Mouse (Mus musculus): ENCODE measurements at regions not wholly inside any gene's neighbourhood (a gene's known extent, or its start where the extent isn't known, plus 50 kb on each side); places are given as distances from the start of the nearest gene placed in this dataset.
A peak's percentile ranks its signal among the peaks of the same experiment; 100 is the strongest.

GRCm38 (mm10) chr1:91611281-91611680 is 70.9 kb downstream of the Asb1 start:
- Histone ChIP-seq H3K9ac (no peak overlapping the region), H3K36me3 (no peaks in the 10 kb centered on the region), H3K4me3 (no peak overlapping the region), H3K9me3 (no peaks in the 10 kb centered on the region), H3K27me3 (replicated peaks) (no peaks in the 10 kb centered on the region; the same call in none of the 2 replicates), H3K4me2 (peak overlapping the region; percentile 28; the same call in 1 of the 2 replicates), H3K27ac (replicated peaks) (no peak overlapping the region), H3K4me1 (peaks cover 13% of the 10 kb centered on the region; the same call in 1 of the 2 replicates)
- no peak for ATAC-seq (ENCODE audit: extremely low read depth, insufficient number of reproducible peaks, low FRiP score, low TSS enrichment)
- WGBS = 41% methylated on average over 13 of the region's 13 CpGs

- Histone ChIP-seq H3K9me3 (no peaks in the 10 kb centered on the region), H3K4me1 (peaks cover 13% of the 10 kb centered on the region; the same call in 1 of the 2 replicates), H3K4me3 (no peak overlapping the region), H3K27ac (replicated peaks) (no peak overlapping the region), H3K9ac (no peak overlapping the region), H3K36me3 (no peaks in the 10 kb centered on the region), H3K27me3 (replicated peaks) (no peaks in the 10 kb centered on the region; the same call in none of the 2 replicates), H3K4me2 (peak overlapping the region; percentile 28; the same call in 1 of the 2 replicates)
- 45% methylated on average over 16 of the region's 16 CpGs for WGBS
- no peak for ATAC-seq (ENCODE audit: extremely low read depth, insufficient number of reproducible peaks, low FRiP score, low TSS enrichment)
These were observed 71.3 kb downstream of the Asb1 start for GRCm38 (mm10) chr1:91611694-91612093.

GRCm38 (mm10) chr1:91612912-91613311 is 72.6 kb downstream of the Asb1 start:
- Histone ChIP-seq H3K9ac (no peak overlapping the region), H3K36me3 (no peaks in the 10 kb centered on the region), H3K4me1 (peaks cover 13% of the 10 kb centered on the region; the same call in 1 of the 2 replicates), H3K27ac (replicated peaks) (no peak overlapping the region), H3K4me2 (no peak overlapping the region), H3K9me3 (no peaks in the 10 kb centered on the region), H3K4me3 (no peak overlapping the region), H3K27me3 (replicated peaks) (no peaks in the 10 kb centered on the region; the same call in none of the 2 replicates)
- ATAC-seq (ENCODE audit: extremely low read depth, insufficient number of reproducible peaks, low FRiP score, low TSS enrichment) = no peak
- WGBS = 61% methylated on average over 3 of the region's 3 CpGs

- no peak for ATAC-seq (ENCODE audit: extremely low read depth, insufficient number of reproducible peaks, low FRiP score, low TSS enrichment)
- Histone ChIP-seq H3K4me2 (no peak overlapping the region), H3K27me3 (replicated peaks) (no peaks in the 10 kb centered on the region; the same call in 1 of the 2 replicates), H3K27ac (replicated peaks) (no peak overlapping the region), H3K9ac (no peak overlapping the region; the same call in 1 of the 2 replicates), H3K4me1 (peaks cover 13% of the 10 kb centered on the region; the same call in 1 of the 2 replicates), H3K4me3 (no peak overlapping the region), H3K36me3 (no peaks in the 10 kb centered on the region), H3K9me3 (no peaks in the 10 kb centered on the region)
- WGBS = 63% methylated on average over 5 of the region's 5 CpGs
These were observed 75.1 kb downstream of the Asb1 start for GRCm38 (mm10) chr1:91615396-91615795.

GRCm38 (mm10) chr1:91618527-91619135 is 78.3 kb downstream of the Asb1 start:
- Histone ChIP-seq H3K9me3 (no peaks in the 10 kb centered on the region), H3K9ac (no peak overlapping the region), H3K4me3 (no peak overlapping the region), H3K27me3 (replicated peaks) (no peaks in the 10 kb centered on the region), H3K4me2 (no peak overlapping the region), H3K4me1 (0 out of 2 replicates have a peak, but pooled peaks cover 7% of the 10 kb centered on the region), H3K27ac (replicated peaks) (no peak overlapping the region), H3K36me3 (no peaks in the 10 kb centered on the region)
- WGBS = 81% methylated on average over 14 of the region's 14 CpGs
- ATAC-seq (ENCODE audit: extremely low read depth, insufficient number of reproducible peaks, low FRiP score, low TSS enrichment) = no peak

GRCm38 (mm10) chr1:91621141-91621540 is 80.8 kb downstream of the Asb1 start:
- no peak overlapping the region for H3K4me3 ChIP-seq

GRCm38 (mm10) chr1:91622874-91623273 is 82.5 kb downstream of the Asb1 start:
- no peak for ATAC-seq (ENCODE audit: extremely low read depth, insufficient number of reproducible peaks, low FRiP score, low TSS enrichment)
- H3K4me3 ChIP-seq = no peak overlapping the region
- no peak overlapping the region for H3K27ac ChIP-seq (replicated peaks)
- no peaks in the 10 kb centered on the region for H3K9me3 ChIP-seq
- no peak overlapping the region for H3K9ac ChIP-seq
- H3K4me2 ChIP-seq = no peak overlapping the region
- 77% methylated on average over 5 of the region's 5 CpGs for WGBS
- H3K4me1 ChIP-seq = no peaks in the 10 kb centered on the region
- H3K27me3 ChIP-seq (replicated peaks) = peaks cover 4% of the 10 kb centered on the region; the same call in 1 of the 2 replicates
- H3K36me3 ChIP-seq = no peaks in the 10 kb centered on the region

More at GRCm38 (mm10) chr1:91621141-91621540, 80.8 kb downstream of the Asb1 start:
- 73% methylated on average over 5 of the region's 5 CpGs for WGBS
- H3K4me1 ChIP-seq = no peaks in the 10 kb centered on the region
- peaks cover 4% of the 10 kb centered on the region; the same call in 1 of the 2 replicates for H3K27me3 ChIP-seq (replicated peaks)
- H3K9ac ChIP-seq = no peak overlapping the region
- no peaks in the 10 kb centered on the region for H3K9me3 ChIP-seq
- no peak for ATAC-seq (ENCODE audit: extremely low read depth, insufficient number of reproducible peaks, low FRiP score, low TSS enrichment)
- no peak overlapping the region for H3K27ac ChIP-seq (replicated peaks)
- no peak overlapping the region for H3K4me2 ChIP-seq
- no peaks in the 10 kb centered on the region for H3K36me3 ChIP-seq

GRCm38 (mm10) chr1:91624028-91624427 is 83.7 kb downstream of the Asb1 start:
- Histone ChIP-seq H3K4me3 (no peak overlapping the region), H3K36me3 (no peaks in the 10 kb centered on the region), H3K9me3 (no peaks in the 10 kb centered on the region), H3K27me3 (replicated peaks) (peaks cover 4% of the 10 kb centered on the region; the same call in 1 of the 2 replicates), H3K4me2 (no peak overlapping the region), H3K4me1 (no peaks in the 10 kb centered on the region), H3K9ac (no peak overlapping the region), H3K27ac (replicated peaks) (no peak overlapping the region)
- WGBS = 55% methylated on average over 8 of the region's 8 CpGs
- ATAC-seq (ENCODE audit: extremely low read depth, insufficient number of reproducible peaks, low FRiP score, low TSS enrichment) = no peak

- no peak for ATAC-seq (ENCODE audit: extremely low read depth, insufficient number of reproducible peaks, low FRiP score, low TSS enrichment)
- H3K36me3 ChIP-seq = no peaks in the 10 kb centered on the region
- H3K9ac ChIP-seq = no peak overlapping the region
- WGBS = 72% methylated on average over 11 of the region's 11 CpGs
- H3K4me2 ChIP-seq = no peak overlapping the region
- H3K27ac ChIP-seq (replicated peaks) = no peak overlapping the region
- no peak overlapping the region for H3K4me3 ChIP-seq
- H3K9me3 ChIP-seq = no peaks in the 10 kb centered on the region
- H3K27me3 ChIP-seq (replicated peaks) = peaks cover 4% of the 10 kb centered on the region; the same call in 1 of the 2 replicates
- H3K4me1 ChIP-seq = no peaks in the 10 kb centered on the region
These were observed 84.4 kb downstream of the Asb1 start for GRCm38 (mm10) chr1:91624531-91625300.

GRCm38 (mm10) chr1:91626090-91626489 is 85.7 kb downstream of the Asb1 start:
- no peak overlapping the region for H3K4me2 ChIP-seq
- ATAC-seq (ENCODE audit: extremely low read depth, insufficient number of reproducible peaks, low FRiP score, low TSS enrichment) = no peak

GRCm38 (mm10) chr1:91630206-91630605 is 89.9 kb downstream of the Asb1 start:
- Histone ChIP-seq H3K27ac (replicated peaks) (no peak overlapping the region), H3K9me3 (no peaks in the 10 kb centered on the region)
- 67% methylated on average over 12 of the region's 12 CpGs for WGBS

More at GRCm38 (mm10) chr1:91626090-91626489, 85.7 kb downstream of the Asb1 start:
- no peaks in the 10 kb centered on the region for H3K36me3 ChIP-seq
- peaks cover 4% of the 10 kb centered on the region; the same call in 1 of the 2 replicates for H3K27me3 ChIP-seq (replicated peaks)
- H3K27ac ChIP-seq (replicated peaks) = no peak overlapping the region
- no peak overlapping the region for H3K9ac ChIP-seq
- H3K4me3 ChIP-seq = no peak overlapping the region
- WGBS = 57% methylated on average over 11 of the region's 11 CpGs
- H3K9me3 ChIP-seq = no peaks in the 10 kb centered on the region
- no peaks in the 10 kb centered on the region for H3K4me1 ChIP-seq

More at GRCm38 (mm10) chr1:91630206-91630605, 89.9 kb downstream of the Asb1 start:
- peaks cover 8% of the 10 kb centered on the region; the same call in 1 of the 2 replicates for H3K27me3 ChIP-seq (replicated peaks)
- no peaks in the 10 kb centered on the region for H3K4me1 ChIP-seq
- H3K9ac ChIP-seq = no peak overlapping the region
- ATAC-seq (ENCODE audit: extremely low read depth, insufficient number of reproducible peaks, low FRiP score, low TSS enrichment) = no peak
- H3K4me2 ChIP-seq = no peak overlapping the region
- H3K36me3 ChIP-seq = no peaks in the 10 kb centered on the region
- H3K4me3 ChIP-seq = no peak overlapping the region
